In genomic region chr13:38204171-38204570, GRCm38 (mm10) we compare ENCODE assay signal across 9 mouse cellular contexts. TPM values are rescaled to one million over a fixed set of nuclear protein-coding genes. Genes with fewer than 3 reads are reported as not detected.
DNase-seq lines count a peak whose midpoint lies in the region; ATAC-seq and TF ChIP-seq lines count a peak whose summit lies in the region.
"Had no signal": no experiment of that assay in that cellular context is flagged by ENCODE, and none has a peak within 500 bp of the region (broad histone marks: within the 10 kb centered on the region; RNA-seq: fewer than 3 reads in every experiment).

No protein-coding gene starts in this region.

- WGBS in liver, embryonic 13.5 days (ENCODE audit: insufficient replicate concordance) = 43% methylated on average over 4 of the region's 4 CpGs
- WGBS in cerebellum, adult 2 months = 55% methylated on average over 4 of the region's 4 CpGs

- H3K27me3 ChIP-seq in erythroblast, embryonic 14.5 days (ENCODE audit: control insufficient read depth) = peaks cover 5% of the 10 kb centered on the region; the same call in 1 of the 2 replicates
- no peaks in the 10 kb centered on the region; the same call in 1 of the 2 replicates for H3K27me3 ChIP-seq in liver, embryonic 13.5 days
- no peaks in the 10 kb centered on the region for H3K27me3 ChIP-seq in cerebellum, adult 2 months (ENCODE audit: control insufficient read depth, insufficient read depth, low read length)

- no peaks in the 10 kb centered on the region for H3K9me3 ChIP-seq in erythroblast, embryonic 14.5 days (ENCODE audit: control insufficient read depth, low read length)
- H3K9me3 ChIP-seq in liver, embryonic 13.5 days (replicated peaks) = no peaks in the 10 kb centered on the region

- ATAC-seq in erythroblast, adult 5-6 weeks (replicated peaks; ENCODE audit: low FRiP score, poor library complexity, severe bottlenecking) = no peak
- ATAC-seq in liver, embryonic 13.5 days (ENCODE audit: low read depth) = no peak
- no peak for ATAC-seq in inflammation-experienced regulatory T-cells, adult 6 months

- H3K27ac ChIP-seq in liver, embryonic 13.5 days = no peak overlapping the region
- H3K27ac ChIP-seq in cerebellum, adult 2 months (ENCODE audit: insufficient read depth, low read length) = no peak overlapping the region

- H3K4me3 ChIP-seq in erythroblast, embryonic 14.5 days (replicated peaks) = peak overlapping the region; percentile 79
- peak overlapping the region; percentile 92 for H3K4me3 ChIP-seq in liver, embryonic 13.5 days (replicated peaks)
- H3K4me3 ChIP-seq in cerebellum, adult 2 months (replicated peaks; ENCODE audit: insufficient read depth, low read depth, low read length) = no peak overlapping the region

- H3K36me3 ChIP-seq in erythroblast, embryonic 14.5 days (ENCODE audit: control insufficient read depth) = peaks cover 16% of the 10 kb centered on the region
- H3K36me3 ChIP-seq in liver, embryonic 13.5 days = peaks cover 10% of the 10 kb centered on the region

- no peak for TF ChIP-seq POLR2A in cerebellum, adult 2 months (IDR thresholded peaks at IDR 0.05; ENCODE audit: borderline replicate concordance, insufficient read depth, low read length)

- H3K9ac ChIP-seq in liver, embryonic 13.5 days = no peak overlapping the region

- peak overlapping the region; percentile 76 for H3K4me2 ChIP-seq in liver, embryonic 13.5 days

- H3K4me1 ChIP-seq in erythroblast, embryonic 14.5 days (ENCODE audit: control insufficient read depth) = peaks cover 37% of the 10 kb centered on the region
- H3K4me1 ChIP-seq in liver, embryonic 13.5 days (replicated peaks) = peaks cover 31% of the 10 kb centered on the region
- no peaks in the 10 kb centered on the region for H3K4me1 ChIP-seq in cerebellum, adult 2 months (ENCODE audit: control insufficient read depth, insufficient read depth, low read length)

- DNase-seq in retina, postnatal 1 day = peak; percentile 1
- DNase-seq in retina, embryonic 14.5 days (ENCODE audit: low spot score) = no peak
- DNase-seq in liver, embryonic 13.5 days = no peak
- DNase-seq in cerebellum, adult 18-20 months = no peak
- DNase-seq in cerebellum, adult 2 months = no peak

- no peak for TF ChIP-seq CTCF in cerebellum, adult 2 months (IDR thresholded peaks at IDR 0.05; ENCODE audit: borderline replicate concordance, insufficient read depth, low read depth, low read length)

RNA-seq across cellular contexts. Expression of gene Snrnp48, which starts 0.6 kb away (rescaled TPM):
- polyA plus RNA-seq in erythroblast, embryonic 14.5 days (2012) = 2.2 and 2.7 TPM in 2 replicates
- 7.5 and 14.0 TPM in 2 replicates for total RNA-seq in erythroblast, adult 5-6 weeks (2015; ENCODE audit: low replicate concordance)
- 17.7 and 19.8 TPM in 2 replicates for total RNA-seq in erythroblast, adult 5-6 weeks (2017; ENCODE audit: low replicate concordance)
- polyA plus RNA-seq in liver, embryonic 13.5 days (2015; fragmentation: Nextera tagmentation; extraction: Ambion mirVana) = 16.3 and 18.0 TPM in 2 replicates
- polyA plus RNA-seq in inflammation-experienced regulatory T-cells, adult 6 months (2017; shearing (Covaris generic)) = 10 to 100 TPM; 50.6 to 77.0 (median 52.7) TPM
- polyA plus RNA-seq in cerebellum, adult 2 months (2012; rRNA removed) = 35.6 and 37.7 TPM in 2 replicates

RNA-seq across cellular contexts. Expression of gene Dsp, which starts 53.1 kb away (rescaled TPM):
- polyA plus RNA-seq in erythroblast, embryonic 14.5 days (2012) = 0.02 TPM in 1 of 2 replicates, not detected in the other
- 0.38 TPM in 1 of 2 replicates, not detected in the other for total RNA-seq in erythroblast, adult 5-6 weeks (2015; ENCODE audit: low replicate concordance)
- 0.28 and 0.34 TPM in 2 replicates for total RNA-seq in erythroblast, adult 5-6 weeks (2017; ENCODE audit: low replicate concordance)
- polyA plus RNA-seq in liver, embryonic 13.5 days (2015; fragmentation: Nextera tagmentation; extraction: Ambion mirVana) = 1.3 and 1.6 TPM in 2 replicates
- polyA plus RNA-seq in inflammation-experienced regulatory T-cells, adult 6 months (2017; shearing (Covaris generic)) = under 1 TPM; 0.09 to 0.31 (median 0.28) TPM
- 0.10 and 0.19 TPM in 2 replicates for polyA plus RNA-seq in cerebellum, adult 2 months (2012; rRNA removed)
- polyA plus RNA-seq: C2C12 had no signal
